Mouse (Mus musculus) intestine, embryonic 16.5 days (tissue): Measurements from ENCODE around the gene Ksr2. TPM values are rescaled to one million over a fixed set of nuclear protein-coding genes. Genes with fewer than 3 reads are reported as not detected.

Experiments
- ATAC-seq: fragments of 200-750 bp; cut with Nextera tagmentation; 2 replicates; pipeline ENCODE4 v1.8.0; 2017; ENCODE audit warnings: moderate TSS enrichment, moderate library complexity
- H3K27ac ChIP-seq: fragments of 300-500 bp; sonication (generic); 2 replicates; pipeline ENCODE4 v1.5.1; 2014; ENCODE audit warnings: mild to moderate bottlenecking, low read length
- H3K27me3 ChIP-seq: fragments of 300-500 bp; sonication (generic); replicated peaks from 2 replicates; pipeline ENCODE4 v1.6.1; 2014; ENCODE audit warnings: low read length, control low read depth, mixed read lengths; ENCODE audit not compliant: control insufficient read depth, insufficient read depth
- H3K36me3 ChIP-seq: fragments of 300-500 bp; sonication (generic); 2 replicates; pipeline ENCODE4 v1.6.1; 2014; ENCODE audit warnings: low read length, control low read depth; ENCODE audit not compliant: control insufficient read depth, insufficient read depth
- H3K4me1 ChIP-seq: fragments of 300-500 bp; sonication (generic); 2 replicates; pipeline ENCODE4 v1.6.1; 2014; ENCODE audit warnings: low read length, control low read depth, mixed read lengths; ENCODE audit not compliant: control insufficient read depth, insufficient read depth
- H3K4me2 ChIP-seq: fragments of 300-500 bp; sonication (generic); 2 replicates; pipeline ENCODE4 v1.6.1; 2014; ENCODE audit warnings: low read depth, low read length, control low read depth
- H3K4me3 ChIP-seq: fragments of 300-500 bp; sonication (generic); 2 replicates; pipeline ENCODE4 v1.5.1; 2014; ENCODE audit warnings: mild to moderate bottlenecking, low read length
- H3K9ac ChIP-seq: fragments of 300-500 bp; sonication (generic); 2 replicates; pipeline ENCODE4 v1.6.1; 2014; ENCODE audit warnings: low read depth, low read length
- H3K9me3 ChIP-seq: fragments of 300-500 bp; sonication (generic); 2 replicates; pipeline ENCODE4 v1.6.1; 2016; ENCODE audit warnings: low read length, control low read depth; ENCODE audit not compliant: control insufficient read depth
- WGBS: fragments of 180-500 bp; shearing (Covaris S2); extraction: QIAGEN DNeasy Blood & Tissue Kit; methylation state at CpG from one replicate; pipeline ENCODE4 v1.1.7; 2014; 5-methylcytosine and 5-hydroxymethylcytosine counted together
- polyA plus RNA-seq: library from polyadenylated mRNA; unstranded; fragments of >200 nt; fragmentation: Nextera tagmentation; extraction: Ambion mirVana; gene quantifications from 2 replicates; pipeline ENCODE4 v1.2.1, GENCODE M21; 2015

The Ksr2 gene
- polyA plus RNA-seq, 1 experiment from 2014 or later: 0.20 TPM

DNA sequence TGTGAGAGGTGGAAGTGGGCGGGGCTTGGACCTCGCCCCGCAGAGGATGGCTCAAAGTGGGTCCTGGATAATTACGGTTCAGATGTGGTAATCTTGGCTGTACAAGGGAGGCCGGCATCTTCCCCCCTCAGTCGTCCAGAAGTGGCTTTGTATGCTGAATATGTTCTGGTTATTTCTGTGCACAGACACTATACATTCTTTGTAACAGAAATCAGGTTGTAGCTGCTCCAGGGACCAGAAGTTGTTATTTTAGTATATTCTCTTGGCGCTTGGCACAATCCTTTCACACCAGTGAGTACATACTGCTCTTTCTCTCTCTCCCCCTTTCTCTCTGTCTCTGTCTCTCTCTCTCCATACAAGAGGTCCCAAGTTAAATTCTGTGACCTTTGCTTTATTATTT lies 92.0 kb downstream of the Ksr2 start:
- 0 out of 2 replicates have a peak, but pooled peaks cover 3% of the 10 kb centered on the region for H3K9me3 ChIP-seq
- no peaks in the 10 kb centered on the region for H3K27me3 ChIP-seq
- H3K4me1 ChIP-seq: peaks cover 3% of the 10 kb centered on the region; the same call in 1 of the 2 replicates
- H3K4me3 ChIP-seq: no peak overlapping the region
- H3K4me2 ChIP-seq: no peak overlapping the region; the same call in 1 of the 2 replicates
- peak; percentile 54 for ATAC-seq
- no peak overlapping the region for H3K9ac ChIP-seq
- WGBS: 65% methylated on average over 7 of the region's 7 CpGs
- H3K36me3 ChIP-seq: no peaks in the 10 kb centered on the region
- H3K27ac ChIP-seq: no peak overlapping the region

- Histone ChIP-seq H3K27ac (no peak overlapping the region), H3K9me3 (0 out of 2 replicates have a peak, but pooled peaks cover 3% of the 10 kb centered on the region), H3K27me3 (no peaks in the 10 kb centered on the region), H3K36me3 (no peaks in the 10 kb centered on the region), H3K4me3 (no peak overlapping the region), H3K9ac (no peak overlapping the region), H3K4me1 (peaks cover 3% of the 10 kb centered on the region; the same call in 1 of the 2 replicates), H3K4me2 (0 out of 2 replicates have a peak overlapping the region, but pooled peaks have one; percentile 6)
- peak; percentile 76 for ATAC-seq
- 23% methylated on average over 13 of the region's 13 CpGs for WGBS
Observed at GRCm38 (mm10) chr5:117506406-117506805, 92.6 kb downstream of the Ksr2 start.

GRCm38 (mm10) chr5:117509511-117510375 lies 95.9 kb downstream of the Ksr2 start:
- no peaks in the 10 kb centered on the region for H3K36me3 ChIP-seq
- no peak overlapping the region for H3K9ac ChIP-seq
- H3K9me3 ChIP-seq: no peaks in the 10 kb centered on the region
- H3K4me1 ChIP-seq: peaks cover 3% of the 10 kb centered on the region; the same call in 1 of the 2 replicates
- no peak for ATAC-seq
- no peak overlapping the region for H3K27ac ChIP-seq
- H3K4me2 ChIP-seq: peak overlapping the region; percentile 30
- no peak overlapping the region for H3K4me3 ChIP-seq
- 43% methylated on average over 22 of the region's 22 CpGs for WGBS
- no peaks in the 10 kb centered on the region for H3K27me3 ChIP-seq

DNA sequence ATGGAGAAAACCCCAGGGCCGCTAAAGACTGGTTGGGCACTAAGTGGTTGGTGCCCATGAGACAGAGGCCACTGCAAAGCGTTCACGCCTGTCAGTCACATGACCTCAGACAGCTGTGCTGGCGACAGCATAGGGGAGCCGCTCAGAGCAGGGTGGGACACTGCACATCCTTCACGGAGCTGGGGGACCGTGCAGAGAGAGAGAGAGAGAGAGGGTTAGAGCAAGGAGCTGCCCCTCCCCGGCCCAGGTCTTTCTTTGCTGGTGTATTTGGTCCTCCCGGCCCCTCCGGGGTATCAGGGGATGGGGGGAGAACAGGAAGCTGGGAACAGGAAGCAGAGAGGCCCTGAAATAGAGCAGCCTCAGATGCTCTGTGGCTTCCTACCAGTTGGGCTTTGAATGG lies 97.1 kb downstream of the Ksr2 start:
- WGBS: 73% methylated on average over 10 of the region's 10 CpGs
- ATAC-seq: no peak
- Histone ChIP-seq H3K36me3 (no peaks in the 10 kb centered on the region), H3K27ac (no peak overlapping the region), H3K9me3 (no peaks in the 10 kb centered on the region), H3K27me3 (no peaks in the 10 kb centered on the region), H3K4me1 (no peaks in the 10 kb centered on the region; the same call in 1 of the 2 replicates), H3K4me3 (no peak overlapping the region), H3K4me2 (no peak overlapping the region), H3K9ac (no peak overlapping the region)

- no peaks in the 10 kb centered on the region for H3K9me3 ChIP-seq
- WGBS: 84% methylated on average over 12 of the region's 12 CpGs
- H3K27ac ChIP-seq: no peak overlapping the region
- H3K9ac ChIP-seq: no peak overlapping the region
- no peak overlapping the region for H3K4me2 ChIP-seq
- no peaks in the 10 kb centered on the region for H3K36me3 ChIP-seq
- H3K4me3 ChIP-seq: no peak overlapping the region
- ATAC-seq: no peak
- H3K4me1 ChIP-seq: no peaks in the 10 kb centered on the region
- no peaks in the 10 kb centered on the region for H3K27me3 ChIP-seq
Observed at GRCm38 (mm10) chr5:117515396-117515795, 101.6 kb downstream of the Ksr2 start.

DNA sequence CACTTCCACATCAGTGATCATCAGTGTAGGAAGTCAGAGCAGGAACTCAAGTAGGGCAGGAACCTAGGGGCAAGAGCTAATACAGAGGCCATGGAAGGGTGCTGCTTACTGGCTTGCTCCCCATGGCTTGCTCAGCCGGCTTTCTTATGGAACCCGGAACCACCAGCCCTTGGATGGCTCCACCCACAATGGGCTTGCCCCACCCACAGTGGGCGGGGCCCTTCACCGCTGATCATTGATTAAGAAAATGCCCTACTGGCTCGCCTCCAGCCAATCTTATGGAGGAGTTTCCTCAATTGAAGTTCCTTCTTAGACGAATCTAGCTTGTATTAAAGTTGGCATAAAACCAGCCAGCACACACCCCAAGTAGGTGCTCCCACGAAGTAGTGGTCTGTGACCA lies 102.1 kb downstream of the Ksr2 start:
- Histone ChIP-seq H3K4me1 (no peaks in the 10 kb centered on the region), H3K4me2 (no peak overlapping the region), H3K4me3 (no peak overlapping the region), H3K27me3 (no peaks in the 10 kb centered on the region), H3K9ac (no peak overlapping the region), H3K36me3 (no peaks in the 10 kb centered on the region), H3K9me3 (no peaks in the 10 kb centered on the region), H3K27ac (no peak overlapping the region)
- ATAC-seq: no peak
- WGBS: 73% methylated on average over 7 of the region's 7 CpGs

DNA sequence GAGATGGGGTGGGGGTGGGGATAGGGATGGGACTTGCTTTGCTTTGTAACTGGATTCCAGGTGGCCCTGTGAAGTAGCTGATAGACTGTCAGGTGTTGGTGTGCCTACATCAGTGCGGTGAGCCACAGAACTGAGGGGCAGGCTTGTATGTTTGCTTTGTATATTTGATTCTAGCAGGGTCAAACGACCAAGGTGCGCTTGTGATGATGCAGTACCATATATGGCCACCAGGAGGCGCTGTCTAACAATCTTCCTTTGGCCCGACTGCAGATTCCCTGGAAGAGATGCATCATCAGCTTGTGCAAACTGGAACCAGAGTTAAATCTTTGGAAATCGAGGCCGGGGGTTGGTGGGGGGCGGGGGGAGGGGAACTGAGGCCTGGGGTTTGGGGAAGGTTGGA lies 102.8 kb downstream of the Ksr2 start:
- Histone ChIP-seq H3K4me2 (no peak overlapping the region), H3K36me3 (no peaks in the 10 kb centered on the region), H3K27me3 (no peaks in the 10 kb centered on the region), H3K4me1 (no peaks in the 10 kb centered on the region), H3K9ac (no peak overlapping the region), H3K4me3 (no peak overlapping the region), H3K9me3 (no peaks in the 10 kb centered on the region), H3K27ac (no peak overlapping the region)
- 3% methylated on average over 8 of the region's 8 CpGs for WGBS
- ATAC-seq: no peak

DNA sequence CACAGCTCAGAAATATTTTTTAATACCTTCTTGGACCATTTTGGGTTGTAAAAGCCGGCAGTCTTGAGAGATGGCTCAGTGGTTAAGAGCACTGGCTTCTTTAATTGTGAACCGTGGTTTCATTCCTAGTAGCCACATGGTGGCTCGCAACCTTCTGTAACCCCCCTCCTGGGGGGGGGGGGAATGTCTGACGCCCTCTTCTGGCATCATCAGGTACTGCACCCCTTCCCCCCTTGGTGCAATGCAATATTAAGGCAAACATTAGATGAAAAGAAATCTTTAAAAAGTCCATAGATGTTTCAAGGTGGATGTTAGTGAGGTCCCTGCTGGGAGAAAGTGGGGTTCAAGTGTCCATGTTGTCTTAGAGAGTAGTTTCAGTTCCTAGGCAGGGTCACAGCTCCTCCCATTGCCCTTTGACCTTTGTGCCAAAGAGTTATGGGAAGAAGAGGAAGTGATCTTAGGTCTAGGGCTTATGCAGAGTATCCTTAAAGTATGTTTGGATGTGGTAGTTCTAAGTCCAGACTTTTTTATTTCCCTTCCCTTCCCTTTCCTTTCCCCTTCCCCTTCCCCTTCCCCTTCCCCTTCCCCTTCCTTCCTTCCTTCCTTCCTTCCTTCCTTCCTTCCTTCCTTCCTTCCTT lies 106.2 kb downstream of the Ksr2 start:
- ATAC-seq: no peak
- H3K4me2 ChIP-seq: no peak overlapping the region
- no peak overlapping the region for H3K9ac ChIP-seq
- H3K27ac ChIP-seq: no peak overlapping the region
- H3K4me3 ChIP-seq: no peak overlapping the region
- H3K36me3 ChIP-seq: no peaks in the 10 kb centered on the region
- H3K4me1 ChIP-seq: no peaks in the 10 kb centered on the region
- WGBS: 33% methylated on average over 4 of the region's 4 CpGs
- H3K27me3 ChIP-seq: no peaks in the 10 kb centered on the region
- no peaks in the 10 kb centered on the region for H3K9me3 ChIP-seq

DNA sequence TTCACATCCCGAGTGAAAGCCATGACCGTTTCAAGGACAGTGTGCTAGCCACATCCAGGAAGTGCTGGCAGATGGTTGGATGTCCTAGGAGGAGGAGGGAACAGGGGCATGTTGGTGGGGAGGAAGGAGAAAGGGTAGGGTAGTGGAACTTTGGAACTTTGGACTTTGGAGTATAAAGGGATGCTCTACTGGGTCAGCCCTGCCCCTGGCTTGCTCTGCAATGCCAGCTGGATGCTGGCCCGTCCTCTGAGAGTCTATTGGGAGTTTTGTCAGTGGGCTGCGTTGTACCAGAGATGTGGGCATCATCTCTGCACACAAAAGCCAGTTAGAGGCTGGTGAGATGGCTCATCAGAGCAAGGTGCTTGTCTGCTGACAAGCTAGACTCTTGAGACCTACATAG lies 107.4 kb downstream of the Ksr2 start:
- Histone ChIP-seq H3K4me2 (no peak overlapping the region), H3K27me3 (no peaks in the 10 kb centered on the region), H3K4me3 (no peak overlapping the region), H3K9ac (no peak overlapping the region), H3K4me1 (no peaks in the 10 kb centered on the region), H3K36me3 (no peaks in the 10 kb centered on the region), H3K9me3 (no peaks in the 10 kb centered on the region), H3K27ac (no peak overlapping the region)
- 66% methylated on average over 4 of the region's 4 CpGs for WGBS
- ATAC-seq: no peak
